Mouse (Mus musculus) naive thymus-derived CD4-positive, alpha-beta T cell, adult 5 months (primary cell): Measurements from ENCODE around the gene Slc24a4. TPM values are rescaled to one million over a fixed set of nuclear protein-coding genes. Genes with fewer than 3 reads are reported as not detected.

Experiments used
- polyA plus RNA-seq: library from polyadenylated mRNA; unstranded; fragments of 100-300 nt; shearing (Covaris generic); gene quantifications from one replicate; pipeline ENCODE4 v1.2.1, GENCODE M21; 2017

The Slc24a4 gene
- not detected for polyA plus RNA-seq

GRCm38 (mm10) chr12:102128081-102128790 lies at the start of gene Slc24a4:
Slc24a4 (plus strand) TSS chr12:102128733.

GRCm38 (mm10) chr12:102282763-102283482 lies 154.4 kb downstream of the Slc24a4 start, which contains the start of gene Rin3:
Rin3 (plus strand) TSS chr12:102283048.

Other genes with a start within 250 kb of the Slc24a4 start
- gene Trip11, start 215.5 kb upstream of the Slc24a4 start, polyA plus RNA-seq: 96.2 TPM
- gene Atxn3, start 170.5 kb upstream of the Slc24a4 start, polyA plus RNA-seq: 26.7 TPM
- 18.3 TPM for gene Cpsf2, start 152.7 kb upstream of the Slc24a4 start, polyA plus RNA-seq
- 59.2 TPM for gene Rin3, start 154.3 kb downstream of the Slc24a4 start, polyA plus RNA-seq